Mouse (Mus musculus) midbrain, embryonic 16.5 days (tissue): ENCODE data around the gene Scgb2b3. TPM values are rescaled to one million over a fixed set of nuclear protein-coding genes. Genes with fewer than 3 reads are reported as not detected.

ENCODE experiments used
- ATAC-seq: fragments of 200-750 bp; cut with Nextera tagmentation; 2 replicates; pipeline ENCODE4 v1.8.0; 2017; ENCODE audit warnings: moderate TSS enrichment
- H3K27ac ChIP-seq: fragments of 300-500 bp; sonication (generic); 2 replicates; pipeline ENCODE4 v1.5.1; 2014; ENCODE audit warnings: mild to moderate bottlenecking, low read length, mixed read lengths
- H3K27me3 ChIP-seq: fragments of 300-500 bp; sonication (generic); 2 replicates; pipeline ENCODE4 v1.6.1; 2014; ENCODE audit warnings: low read depth, low read length, mixed read lengths; ENCODE audit not compliant: control insufficient read depth, insufficient read depth
- H3K36me3 ChIP-seq: fragments of 300-500 bp; sonication (generic); 2 replicates; pipeline ENCODE4 v1.6.1; 2014; ENCODE audit warnings: mild to moderate bottlenecking, low read length, moderate library complexity, mixed read lengths; ENCODE audit not compliant: control insufficient read depth, insufficient read depth
- H3K4me1 ChIP-seq: fragments of 300-500 bp; sonication (generic); 2 replicates; pipeline ENCODE4 v1.6.1; 2014; ENCODE audit warnings: mild to moderate bottlenecking, low read length, mixed read lengths; ENCODE audit not compliant: control insufficient read depth, insufficient read depth
- H3K4me2 ChIP-seq: fragments of 300-500 bp; sonication (generic); 2 replicates; pipeline ENCODE4 v1.6.1; 2014; ENCODE audit warnings: mild to moderate bottlenecking, low read length, mixed read lengths
- H3K4me3 ChIP-seq: fragments of 300-500 bp; sonication (generic); 2 replicates; pipeline ENCODE4 v1.5.1; 2014; ENCODE audit warnings: low read depth, mild to moderate bottlenecking, low read length, moderate library complexity, mixed read lengths
- H3K9ac ChIP-seq: fragments of 300-500 bp; sonication (generic); 2 replicates; pipeline ENCODE4 v1.6.1; 2014; ENCODE audit warnings: low read depth, low read length, mixed read lengths
- H3K9me3 ChIP-seq: fragments of 300-500 bp; sonication (generic); replicated peaks from 2 replicates; pipeline ENCODE4 v1.6.1; 2014; ENCODE audit warnings: mild to moderate bottlenecking, low read length, mixed read lengths; ENCODE audit not compliant: control insufficient read depth, poor library complexity, severe bottlenecking
- WGBS: fragments of 180-500 bp; shearing (Covaris S2); extraction: QIAGEN DNeasy Blood & Tissue Kit; methylation state at CpG from one replicate; pipeline ENCODE4 v1.1.7; 2014; 5-methylcytosine and 5-hydroxymethylcytosine counted together
- polyA plus RNA-seq: library from polyadenylated mRNA; unstranded; fragments of >200 nt; fragmentation: Nextera tagmentation; extraction: Ambion mirVana; gene quantifications from 2 replicates; pipeline ENCODE4 v1.2.1, GENCODE M21; 2015

The Scgb2b3 gene
- polyA plus RNA-seq = not detected in 2 replicates

DNA sequence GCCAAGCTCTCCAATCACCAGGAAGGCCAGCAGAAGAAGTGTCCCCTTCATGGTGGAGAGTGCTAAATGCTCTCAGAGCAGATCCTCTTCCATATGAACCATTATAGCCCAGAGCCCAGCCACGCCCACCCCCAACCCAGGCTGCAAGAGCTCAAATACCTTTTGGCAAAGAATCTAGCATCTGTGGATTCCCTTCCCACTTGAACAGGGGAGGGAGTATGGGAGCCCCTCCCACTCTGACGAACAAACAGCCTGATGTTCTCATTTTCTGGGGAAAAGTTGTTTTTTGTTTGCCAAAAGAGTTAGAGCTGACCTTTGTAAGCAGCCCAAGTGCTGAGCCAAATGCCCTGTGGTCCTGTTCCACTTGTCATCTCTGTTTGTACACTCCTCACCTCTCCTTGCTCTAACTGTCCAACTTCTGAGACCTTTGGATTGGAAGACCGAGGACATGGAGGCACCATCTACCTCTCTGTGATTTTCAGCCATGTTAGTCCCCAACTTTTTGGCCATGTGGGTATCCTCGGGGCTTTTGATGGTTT lies at the start of gene Scgb2b3:
Gene Scgb2b3 (minus strand): TSS at position 51 of the 539 bp plus-strand sequence.
- H3K36me3 ChIP-seq = no peaks in the 10 kb centered on the region
- no peaks in the 10 kb centered on the region for H3K4me1 ChIP-seq
- H3K9ac ChIP-seq = no peak within 1 kb of the TSS
- H3K4me2 ChIP-seq = no peak within 1 kb of the TSS
- no peak within 1 kb of the TSS for H3K4me3 ChIP-seq
- H3K27ac ChIP-seq = no peak within 1 kb of the TSS
- peaks cover 36% of the 10 kb centered on the region for H3K9me3 ChIP-seq
- WGBS = 66% methylated on average over 4 of the region's 4 CpGs
- H3K27me3 ChIP-seq = no peaks in the 10 kb centered on the region
- ATAC-seq = no peak

- 79% methylated on average over 3 of the region's 3 CpGs for WGBS
- no peaks in the 10 kb centered on the region for H3K36me3 ChIP-seq
These were observed 13.4 kb upstream of the Scgb2b3 start, which contains the start of gene Scgb1b3 for GRCm38 (mm10) chr7:31375292-31375691. Gene Scgb1b3 (plus strand): TSS chr7:31375592.

More at GRCm38 (mm10) chr7:31375292-31375691, 13.4 kb upstream of the Scgb2b3 start, which contains the start of gene Scgb1b3:
- Histone ChIP-seq H3K27me3 (no peaks in the 10 kb centered on the region), H3K4me1 (no peaks in the 10 kb centered on the region), H3K9me3 (peaks cover 15% of the 10 kb centered on the region), H3K4me3 (no peak within 1 kb of the TSS), H3K4me2 (no peak within 1 kb of the TSS), H3K27ac (no peak within 1 kb of the TSS), H3K9ac (no peak within 1 kb of the TSS)
- ATAC-seq = no peak

Other genes with a start within 250 kb of the Scgb2b3 start
- gene Hpn, start 246.8 kb downstream of the Scgb2b3 start, polyA plus RNA-seq = 0.21 TPM in 1 of 2 replicates, not detected in the other
- 7.4 and 12.2 TPM in 2 replicates for gene Scn1b, start 235.1 kb downstream of the Scgb2b3 start, polyA plus RNA-seq
- gene Gramd1a, start 206.2 kb downstream of the Scgb2b3 start, polyA plus RNA-seq = 239 and 246 TPM in 2 replicates
- gene Scgb2b2, start 71.6 kb downstream of the Scgb2b3 start, polyA plus RNA-seq = not detected in 2 replicates
- not detected in 2 replicates for gene Scgb1b2, start 70.3 kb downstream of the Scgb2b3 start, polyA plus RNA-seq
- not detected in 2 replicates for gene Scgb1b3, start 13.5 kb upstream of the Scgb2b3 start, polyA plus RNA-seq